Mouse (Mus musculus) liver, embryonic 16.5 days (tissue): Measurements from ENCODE around the gene Vamp2. TPM values are rescaled to one million over a fixed set of nuclear protein-coding genes. Genes with fewer than 3 reads are reported as not detected.

ENCODE experiments used
- ATAC-seq: fragments of 200-750 bp; cut with Nextera tagmentation; 2 replicates; pipeline ENCODE4 v1.8.0; 2017; ENCODE audit warnings: low read depth, mild to moderate bottlenecking, moderate number of reproducible peaks, moderate library complexity
- H3K27ac ChIP-seq: fragments of 300-500 bp; sonication (generic); 2 replicates; pipeline ENCODE4 v1.5.1; 2014; ENCODE audit warnings: mild to moderate bottlenecking, low read length
- H3K27me3 ChIP-seq: fragments of 300-500 bp; sonication (generic); 2 replicates; pipeline ENCODE4 v1.6.1; 2014; ENCODE audit warnings: low read depth, low read length, mixed read lengths; ENCODE audit not compliant: control insufficient read depth, insufficient read depth
- H3K36me3 ChIP-seq: fragments of 300-500 bp; sonication (generic); 2 replicates; pipeline ENCODE4 v1.6.1; 2014; ENCODE audit warnings: mild to moderate bottlenecking; ENCODE audit not compliant: control insufficient read depth, insufficient read depth
- H3K4me1 ChIP-seq: fragments of 300-500 bp; sonication (generic); 2 replicates; pipeline ENCODE4 v1.6.1; 2014; ENCODE audit warnings: low read depth, low read length, mixed read lengths; ENCODE audit not compliant: control insufficient read depth
- H3K4me2 ChIP-seq: fragments of 300-500 bp; sonication (generic); 2 replicates; pipeline ENCODE4 v1.6.1; 2014; ENCODE audit warnings: low read depth, low read length, mixed read lengths
- H3K4me3 ChIP-seq: fragments of 300-500 bp; sonication (generic); 2 replicates; pipeline ENCODE4 v1.5.1; 2014; ENCODE audit warnings: low read depth, mild to moderate bottlenecking, low read length
- H3K9ac ChIP-seq: fragments of 300-500 bp; sonication (generic); 2 replicates; pipeline ENCODE4 v1.6.1; 2014; ENCODE audit warnings: low read depth, low read length
- H3K9me3 ChIP-seq: fragments of 300-500 bp; sonication (generic); replicated peaks from 2 replicates; pipeline ENCODE4 v1.6.1; 2016; ENCODE audit warnings: low read length; ENCODE audit not compliant: control insufficient read depth
- WGBS: fragments of 180-500 bp; shearing (Covaris S2); extraction: QIAGEN DNeasy Blood & Tissue Kit; methylation state at CpG from one replicate; pipeline ENCODE4 v1.1.7; 2014; ENCODE audit not compliant: insufficient replicate concordance; 5-methylcytosine and 5-hydroxymethylcytosine counted together
- polyA plus RNA-seq: library from polyadenylated mRNA; unstranded; fragments of >200 nt; fragmentation: Nextera tagmentation; extraction: Ambion mirVana; gene quantifications from 2 replicates; pipeline ENCODE4 v1.2.1, GENCODE M21; 2015

Vamp2 gene
- polyA plus RNA-seq, 1 experiment from 2014 or later: 25.4 TPM

- peaks cover 26% of the 10 kb centered on the region for H3K4me1 ChIP-seq
- H3K27ac ChIP-seq: no peak overlapping the region
- H3K9ac ChIP-seq: no peak overlapping the region
- H3K36me3 ChIP-seq: no peaks in the 10 kb centered on the region
- no peak overlapping the region for H3K4me3 ChIP-seq
- 63% methylated on average over 5 of the region's 5 CpGs for WGBS
- H3K27me3 ChIP-seq: no peaks in the 10 kb centered on the region
- H3K9me3 ChIP-seq: no peaks in the 10 kb centered on the region
- no peak for ATAC-seq
- no peak overlapping the region for H3K4me2 ChIP-seq
Observed at GRCm38 (mm10) chr11:69076572-69076971, 11.7 kb upstream of the Vamp2 start.

- H3K9ac ChIP-seq: no peak overlapping the region
- H3K4me1 ChIP-seq: peaks cover 21% of the 10 kb centered on the region
- H3K9me3 ChIP-seq: no peaks in the 10 kb centered on the region
- 71% methylated on average over 9 of the region's 9 CpGs for WGBS
- H3K4me3 ChIP-seq: no peak overlapping the region
- H3K36me3 ChIP-seq: no peaks in the 10 kb centered on the region
- H3K27me3 ChIP-seq: no peaks in the 10 kb centered on the region
- H3K4me2 ChIP-seq: no peak overlapping the region
- no peak for ATAC-seq
- H3K27ac ChIP-seq: no peak overlapping the region
Observed at GRCm38 (mm10) chr11:69077316-69077715, 11.0 kb upstream of the Vamp2 start.

DNA sequence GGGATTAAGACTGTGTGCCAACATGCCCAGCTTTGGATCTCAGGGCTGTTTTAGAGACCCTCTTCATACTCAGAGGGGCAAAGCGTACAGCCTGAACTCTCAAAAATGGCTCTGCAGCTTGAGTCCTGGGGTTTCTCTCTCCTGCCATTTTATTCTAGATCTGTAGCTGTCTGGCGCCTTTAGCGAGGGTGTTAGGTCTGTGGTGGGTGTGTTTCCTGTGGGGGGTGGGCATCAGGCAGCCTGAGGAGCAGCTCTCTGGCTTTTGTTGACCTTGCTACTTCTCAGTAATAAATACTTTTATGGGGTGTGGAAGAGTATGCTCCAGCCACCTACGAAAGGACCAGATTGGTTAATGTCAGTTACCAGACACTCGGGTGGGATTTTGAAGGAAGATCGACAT, 10.2 kb upstream of the Vamp2 start:
- 73% methylated on average over 6 of the region's 6 CpGs for WGBS
- H3K4me1 ChIP-seq: peaks cover 17% of the 10 kb centered on the region
- no peaks in the 10 kb centered on the region for H3K36me3 ChIP-seq
- no peak overlapping the region for H3K4me2 ChIP-seq
- no peak overlapping the region for H3K4me3 ChIP-seq
- no peaks in the 10 kb centered on the region for H3K27me3 ChIP-seq
- no peak overlapping the region for H3K9ac ChIP-seq
- H3K27ac ChIP-seq: no peak overlapping the region
- no peak for ATAC-seq
- no peaks in the 10 kb centered on the region for H3K9me3 ChIP-seq

DNA sequence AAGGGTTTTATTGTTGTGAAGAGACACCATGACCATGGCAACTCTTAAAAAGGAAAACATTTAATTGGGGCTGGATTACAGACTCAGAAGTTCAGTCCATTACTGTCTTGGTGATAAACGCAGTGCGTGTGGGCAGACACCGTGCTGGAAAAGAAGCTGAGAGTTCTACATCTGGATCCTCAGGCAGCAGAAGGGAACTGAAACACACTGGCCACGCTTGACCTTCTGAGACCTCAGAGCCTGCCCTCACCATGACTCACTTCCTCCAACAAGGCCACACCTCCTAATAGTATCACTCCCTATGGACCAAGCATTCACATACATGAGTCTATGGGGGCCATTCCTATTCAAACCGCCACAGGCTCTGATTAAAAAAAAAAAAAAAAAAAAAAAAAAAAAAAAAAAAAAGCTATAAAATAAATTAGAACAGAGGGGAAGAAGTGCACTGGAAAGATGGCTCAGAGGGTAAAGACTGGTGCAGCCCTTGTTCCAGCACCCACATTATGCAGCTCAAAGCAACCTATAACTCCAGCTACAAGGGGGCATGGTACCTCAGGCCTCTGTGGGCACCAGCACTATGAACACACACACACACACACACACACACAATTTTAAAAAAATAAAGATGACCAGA, 9.4 kb upstream of the Vamp2 start:
- WGBS: 53% methylated on average over 5 of the region's 5 CpGs
- no peaks in the 10 kb centered on the region for H3K9me3 ChIP-seq
- no peak overlapping the region for H3K27ac ChIP-seq
- no peaks in the 10 kb centered on the region for H3K27me3 ChIP-seq
- peaks cover 10% of the 10 kb centered on the region for H3K4me1 ChIP-seq
- H3K9ac ChIP-seq: no peak overlapping the region
- no peaks in the 10 kb centered on the region for H3K36me3 ChIP-seq
- ATAC-seq: peak; percentile 54
- no peak overlapping the region for H3K4me2 ChIP-seq
- no peak overlapping the region for H3K4me3 ChIP-seq

GRCm38 (mm10) chr11:69080102-69080854, 8.0 kb upstream of the Vamp2 start:
- no peak for ATAC-seq
- H3K27ac ChIP-seq: no peak overlapping the region
- 70% methylated on average over 15 of the region's 15 CpGs for WGBS

GRCm38 (mm10) chr11:69080855-69081222, 7.5 kb upstream of the Vamp2 start:
- H3K4me2 ChIP-seq: no peak overlapping the region
- no peaks in the 10 kb centered on the region for H3K36me3 ChIP-seq
- no peak overlapping the region for H3K27ac ChIP-seq
- no peak for ATAC-seq
- H3K9me3 ChIP-seq: no peaks in the 10 kb centered on the region
- H3K4me3 ChIP-seq: no peak overlapping the region
- 78% methylated on average over 8 of the region's 8 CpGs for WGBS
- H3K4me1 ChIP-seq: no peaks in the 10 kb centered on the region; the same call in 1 of the 2 replicates
- H3K27me3 ChIP-seq: no peaks in the 10 kb centered on the region
- H3K9ac ChIP-seq: no peak overlapping the region

More at GRCm38 (mm10) chr11:69080102-69080854, 8.0 kb upstream of the Vamp2 start:
- H3K4me3 ChIP-seq: no peak overlapping the region
- no peak overlapping the region for H3K4me2 ChIP-seq
- H3K9me3 ChIP-seq: no peaks in the 10 kb centered on the region
- H3K4me1 ChIP-seq: no peaks in the 10 kb centered on the region
- no peak overlapping the region for H3K9ac ChIP-seq
- H3K27me3 ChIP-seq: no peaks in the 10 kb centered on the region
- H3K36me3 ChIP-seq: no peaks in the 10 kb centered on the region

DNA sequence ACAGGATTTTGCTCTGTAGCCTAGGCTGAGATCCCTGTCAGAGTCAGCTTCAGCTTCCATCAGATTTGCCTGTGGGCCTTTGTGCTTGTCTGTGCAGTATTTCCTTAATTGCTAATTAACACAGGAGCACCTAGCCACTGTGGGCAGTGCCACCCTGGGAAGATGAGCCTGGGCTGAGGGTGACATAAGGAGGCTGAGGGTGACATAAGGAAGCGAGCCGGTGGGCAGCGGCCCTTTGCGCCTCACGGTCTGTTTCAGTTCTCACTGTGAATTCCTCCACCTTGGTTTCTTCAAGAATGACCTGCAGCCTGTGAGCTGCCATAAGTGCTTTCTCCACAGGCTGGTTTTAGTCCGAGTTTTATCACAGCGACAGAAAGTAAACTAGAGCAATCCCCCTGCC, 6.7 kb upstream of the Vamp2 start:
- H3K9ac ChIP-seq: no peak overlapping the region
- H3K36me3 ChIP-seq: no peaks in the 10 kb centered on the region
- no peak overlapping the region for H3K4me3 ChIP-seq
- H3K27me3 ChIP-seq: no peaks in the 10 kb centered on the region
- no peak for ATAC-seq
- H3K27ac ChIP-seq: no peak overlapping the region
- no peaks in the 10 kb centered on the region for H3K9me3 ChIP-seq
- 70% methylated on average over 7 of the region's 7 CpGs for WGBS
- no peaks in the 10 kb centered on the region; the same call in 1 of the 2 replicates for H3K4me1 ChIP-seq
- H3K4me2 ChIP-seq: no peak overlapping the region

DNA sequence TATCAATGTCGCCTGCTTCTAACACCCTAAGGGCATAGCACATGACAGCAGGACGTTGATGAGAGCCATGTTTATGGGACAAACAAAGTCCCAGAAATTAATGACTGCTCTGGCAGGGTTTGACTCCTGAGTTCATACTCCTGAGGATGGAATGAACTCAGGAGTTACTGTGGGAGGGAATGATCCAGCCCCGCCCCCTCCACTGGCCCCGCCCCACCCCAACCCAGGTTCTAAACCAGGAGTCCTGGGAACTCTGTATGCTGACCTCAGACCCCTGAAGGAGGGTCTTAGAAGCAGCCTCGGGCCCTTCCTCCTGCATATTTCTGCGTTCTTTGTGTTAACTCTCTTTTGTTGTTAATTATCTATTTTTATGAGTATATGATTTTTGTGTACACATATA, 2.7 kb upstream of the Vamp2 start:
- WGBS: 66% methylated on average over 6 of the region's 6 CpGs
- Histone ChIP-seq H3K27me3 (no peaks in the 10 kb centered on the region), H3K9me3 (no peaks in the 10 kb centered on the region), H3K4me2 (no peak overlapping the region), H3K27ac (no peak overlapping the region), H3K4me3 (no peak overlapping the region), H3K36me3 (peaks cover 6% of the 10 kb centered on the region; the same call in 1 of the 2 replicates), H3K4me1 (peaks cover 24% of the 10 kb centered on the region), H3K9ac (no peak overlapping the region)
- no peak for ATAC-seq

DNA sequence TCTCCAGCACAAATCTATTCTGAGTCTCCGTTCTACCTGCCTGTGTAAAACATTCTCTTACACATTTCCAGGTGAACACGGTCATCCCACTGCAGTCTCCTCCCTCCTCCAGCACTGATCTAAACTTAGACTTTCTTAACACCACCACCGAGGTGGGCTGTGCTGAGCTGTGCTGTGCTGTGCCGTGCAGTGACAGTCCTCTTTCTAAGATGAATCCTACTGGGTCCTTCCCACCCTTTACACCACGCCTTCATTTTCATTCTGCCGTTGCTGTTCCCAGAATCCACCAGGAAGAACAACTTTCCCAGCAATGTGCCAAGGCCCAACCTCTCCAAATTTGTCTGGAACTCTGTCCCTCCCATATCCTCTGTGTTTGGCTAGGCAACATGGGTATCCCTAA, 1.9 kb upstream of the Vamp2 start:
- no peaks in the 10 kb centered on the region for H3K27me3 ChIP-seq
- no peak overlapping the region for H3K4me3 ChIP-seq
- no peak overlapping the region for H3K9ac ChIP-seq
- no peak overlapping the region for H3K4me2 ChIP-seq
- no peak overlapping the region for H3K27ac ChIP-seq
- peaks cover 25% of the 10 kb centered on the region for H3K4me1 ChIP-seq
- no peak for ATAC-seq
- H3K9me3 ChIP-seq: no peaks in the 10 kb centered on the region
- WGBS: 56% methylated on average over 6 of the region's 6 CpGs
- H3K36me3 ChIP-seq: peaks cover 6% of the 10 kb centered on the region; the same call in 1 of the 2 replicates
